In the genomic region with DNA sequence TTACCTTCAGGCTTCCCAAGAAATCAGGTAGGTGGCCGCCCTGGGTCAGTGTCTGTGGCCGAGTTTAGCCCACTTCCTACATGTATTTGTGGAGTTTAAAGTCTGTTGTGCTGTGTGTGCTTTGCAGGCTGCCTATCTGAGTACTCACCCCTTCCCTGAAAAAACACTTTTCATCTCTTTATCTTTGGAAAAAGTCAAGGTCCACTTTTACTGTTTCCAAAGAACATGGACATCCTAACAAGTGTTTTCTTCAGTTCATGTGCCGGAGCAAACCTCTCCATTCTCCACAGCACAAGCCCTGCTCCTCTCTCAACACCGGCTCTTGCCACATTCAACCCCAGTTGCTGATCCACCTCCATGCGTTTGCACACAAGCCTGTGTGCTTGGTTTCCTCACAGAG, we compare ENCODE assay signal across 30 mouse cellular contexts. TPM values are rescaled to one million over a fixed set of nuclear protein-coding genes. Genes with fewer than 3 reads are reported as not detected.
"Had no signal": no experiment of that assay in that cellular context is flagged by ENCODE, and none has a peak within 500 bp of the region (broad histone marks: within the 10 kb centered on the region; RNA-seq: fewer than 3 reads in every experiment).

No protein-coding gene starts in this region.

- H3K27me3 ChIP-seq: embryonic facial prominence, embryonic 12.5 days; embryonic facial prominence, embryonic 13.5 days; embryonic facial prominence, embryonic 15.5 days; forebrain, embryonic 12.5 days; forebrain, embryonic 13.5 days; forebrain, embryonic 15.5 days had no signal

- H3K27ac ChIP-seq: embryonic facial prominence, embryonic 10.5 days; embryonic facial prominence, embryonic 12.5 days; embryonic facial prominence, embryonic 13.5 days; embryonic facial prominence, embryonic 15.5 days; forebrain, embryonic 10.5 days; forebrain, embryonic 12.5 days; forebrain, embryonic 13.5 days; forebrain, embryonic 15.5 days; gastrocnemius, adult 2 months; heart, adult 2 months; heart, embryonic 10.5 days had no signal

- H3K4me1 ChIP-seq: embryonic facial prominence, embryonic 12.5 days; embryonic facial prominence, embryonic 13.5 days; embryonic facial prominence, embryonic 15.5 days; forebrain, embryonic 10.5 days; forebrain, embryonic 12.5 days; forebrain, embryonic 13.5 days; forebrain, embryonic 15.5 days; heart, embryonic 10.5 days had no signal

- DNase-seq: cerebellum, postnatal 25 days; cerebellum, postnatal 36 days; forebrain, postnatal 0 days; gastrocnemius, postnatal 10 days; gastrocnemius, postnatal 14 days; gastrocnemius, postnatal 25 days; gastrocnemius, postnatal 36 days; heart, adult 11 months; heart, adult 2 months had no signal

- H3K4me3 ChIP-seq: embryonic facial prominence, embryonic 10.5 days; embryonic facial prominence, embryonic 12.5 days; embryonic facial prominence, embryonic 13.5 days; embryonic facial prominence, embryonic 15.5 days; erythroblast, embryonic 14.5 days; forebrain, embryonic 10.5 days; forebrain, embryonic 12.5 days; forebrain, embryonic 13.5 days; forebrain, embryonic 15.5 days; gastrocnemius, adult 2 months; heart, adult 2 months; heart, embryonic 10.5 days had no signal

RNA-seq across cellular contexts. Expression of a gene that starts 13.6 kb away (rescaled TPM):
- polyA plus RNA-seq: erythroblast, embryonic 14.5 days had no signal

RNA-seq across cellular contexts. Expression of a gene that starts 50.3 kb away (rescaled TPM):
- total RNA-seq: common myeloid progenitor, adult 5-6 weeks; gastrocnemius, adult 18-20 months; gastrocnemius, adult 2 months; gastrocnemius, adult 8-10 months; gastrocnemius, postnatal 14 days; gastrocnemius, postnatal 25 days; gastrocnemius, postnatal 36 days; granulocyte monocyte progenitor cell, adult 5-6 weeks; heart, adult 18-20 months; heart, adult 2 months; heart, adult 8-10 months had no signal
- polyA plus RNA-seq: embryonic facial prominence, embryonic 11.5 days; embryonic facial prominence, embryonic 14.5 days; erythroblast, embryonic 14.5 days; forebrain, embryonic 10.5 days; forebrain, embryonic 11.5 days; forebrain, embryonic 13.5 days; gonadal fat pad, adult 2 months; heart, adult 2 months had no signal
